Mouse (Mus musculus): Measurements from ENCODE around the gene Samhd1. TPM values are rescaled to one million over a fixed set of nuclear protein-coding genes. Genes with fewer than 3 reads are reported as not detected.

Gene Samhd1
- 49.9 and 57.1 TPM in 2 replicates for polyA plus RNA-seq (2012; rRNA removed)

DNA sequence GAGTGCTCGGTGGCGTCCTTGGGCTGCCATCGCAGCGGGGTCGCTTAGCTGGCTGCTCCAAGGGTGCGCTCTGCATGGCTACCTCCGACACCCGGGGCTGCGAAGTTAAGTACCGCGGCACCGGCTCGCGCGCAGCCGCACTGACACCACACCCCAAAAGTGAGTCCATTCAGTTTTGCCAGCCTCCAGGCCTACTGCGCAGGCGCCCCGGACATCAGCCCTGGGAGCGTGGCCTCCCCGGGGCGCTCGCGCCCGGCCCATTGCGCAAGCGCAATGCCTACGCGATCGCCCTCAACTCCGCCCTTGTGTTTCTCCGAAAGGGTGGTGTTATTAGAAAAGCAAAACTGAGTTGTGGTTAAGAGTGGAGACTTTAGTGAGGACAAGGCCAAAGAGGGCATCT lies at the start of gene Samhd1:
Gene Samhd1, minus strand, starts transcription at position 252 of the 400 bp plus-strand sequence.
- 0 out of 2 replicates have a peak, but pooled peaks have one; percentile 26 for TF ChIP-seq POLR2A (IDR thresholded peaks at IDR 0.05; ENCODE audit: control insufficient read depth, extremely low read depth, insufficient read depth, low read length, poor library complexity)
- TF ChIP-seq CTCF (IDR thresholded peaks at IDR 0.05; ENCODE audit: borderline replicate concordance, control insufficient read depth, extremely low read depth, insufficient read depth, low read length, poor library complexity) = no peak
- Histone ChIP-seq H3K4me3 (ENCODE audit: control insufficient read depth, insufficient read depth, low read length) (peak within 1 kb of the TSS; percentile 44), H3K36me3 (ENCODE audit: control insufficient read depth, insufficient read depth, low read length) (no peaks in the 10 kb centered on the region), H3K27ac (ENCODE audit: control insufficient read depth, insufficient read depth, low read length) (peak within 1 kb of the TSS; percentile 32; the same call in 1 of the 2 replicates), H3K27me3 (ENCODE audit: control insufficient read depth, insufficient read depth, low read length) (no peaks in the 10 kb centered on the region; the same call in 1 of the 2 replicates), H3K4me1 (replicated peaks; ENCODE audit: control insufficient read depth, insufficient read depth, low read length) (peaks cover 5% of the 10 kb centered on the region)
- WGBS = under 1% methylated on average over 32 of the region's 32 CpGs
- peak; percentile 66 for DNase-seq

DNA sequence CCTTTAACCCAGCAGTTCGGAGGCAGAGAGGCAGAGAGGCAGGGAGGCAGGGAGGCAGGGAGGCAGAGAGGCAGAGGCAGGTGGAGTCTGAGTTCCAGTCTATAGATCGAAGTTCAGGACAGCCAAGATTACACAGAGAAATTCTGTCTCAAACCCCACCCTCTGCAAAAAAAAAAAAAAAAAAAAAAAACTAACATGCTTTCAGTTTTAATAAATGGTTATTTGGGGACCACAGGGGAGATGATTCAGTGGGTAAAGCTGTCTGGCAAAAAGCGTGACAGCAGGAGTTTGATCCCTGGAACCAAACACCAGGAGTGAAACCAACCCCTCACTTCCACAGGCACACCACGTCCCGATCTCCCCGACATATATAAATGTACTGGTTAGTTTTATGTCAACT lies 43.1 kb upstream of the Samhd1 start:
- no peaks in the 10 kb centered on the region for H3K27me3 ChIP-seq (ENCODE audit: control insufficient read depth, insufficient read depth, low read length)
- WGBS = 94% methylated on average over 6 of the region's 6 CpGs
- TF ChIP-seq POLR2A (IDR thresholded peaks at IDR 0.05; ENCODE audit: control insufficient read depth, extremely low read depth, insufficient read depth, low read length, poor library complexity) (no peak), CTCF (IDR thresholded peaks at IDR 0.05; ENCODE audit: borderline replicate concordance, control insufficient read depth, extremely low read depth, insufficient read depth, low read length, poor library complexity) (no peak)
- no peaks in the 10 kb centered on the region for H3K4me1 ChIP-seq (replicated peaks; ENCODE audit: control insufficient read depth, insufficient read depth, low read length)
- DNase-seq = no peak
- H3K36me3 ChIP-seq (ENCODE audit: control insufficient read depth, insufficient read depth, low read length) = peaks cover 46% of the 10 kb centered on the region
- H3K4me3 ChIP-seq (ENCODE audit: control insufficient read depth, insufficient read depth, low read length) = no peak overlapping the region
- H3K27ac ChIP-seq (ENCODE audit: control insufficient read depth, insufficient read depth, low read length) = no peak overlapping the region

DNA sequence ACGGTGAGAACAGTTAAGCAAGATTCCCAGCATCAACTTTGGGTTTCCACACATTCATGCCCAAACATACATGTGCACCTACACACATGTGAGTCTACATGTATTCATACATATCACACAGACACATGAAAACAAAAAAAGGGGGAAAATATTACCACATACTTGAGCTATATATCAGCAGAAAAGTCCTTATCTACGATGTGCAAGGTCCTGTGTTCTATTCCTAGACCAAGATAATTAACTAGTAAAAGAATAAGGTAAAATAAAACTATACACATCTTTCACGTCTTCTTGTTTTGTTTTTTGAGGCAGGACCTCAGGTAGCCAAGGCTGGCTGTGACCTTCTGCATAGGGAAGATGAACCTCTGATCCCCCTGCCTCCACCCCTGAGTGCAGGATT lies 41.2 kb upstream of the Samhd1 start:
- H3K4me1 ChIP-seq (replicated peaks; ENCODE audit: control insufficient read depth, insufficient read depth, low read length) = no peaks in the 10 kb centered on the region
- 97% methylated on average over 3 of the region's 3 CpGs for WGBS
- no peak overlapping the region for H3K27ac ChIP-seq (ENCODE audit: control insufficient read depth, insufficient read depth, low read length)
- no peak overlapping the region for H3K4me3 ChIP-seq (ENCODE audit: control insufficient read depth, insufficient read depth, low read length)
- H3K36me3 ChIP-seq (ENCODE audit: control insufficient read depth, insufficient read depth, low read length) = peaks cover 56% of the 10 kb centered on the region
- DNase-seq = no peak
- TF ChIP-seq POLR2A (IDR thresholded peaks at IDR 0.05; ENCODE audit: control insufficient read depth, extremely low read depth, insufficient read depth, low read length, poor library complexity) (no peak), CTCF (IDR thresholded peaks at IDR 0.05; ENCODE audit: borderline replicate concordance, control insufficient read depth, extremely low read depth, insufficient read depth, low read length, poor library complexity) (no peak)
- no peaks in the 10 kb centered on the region for H3K27me3 ChIP-seq (ENCODE audit: control insufficient read depth, insufficient read depth, low read length)

DNA sequence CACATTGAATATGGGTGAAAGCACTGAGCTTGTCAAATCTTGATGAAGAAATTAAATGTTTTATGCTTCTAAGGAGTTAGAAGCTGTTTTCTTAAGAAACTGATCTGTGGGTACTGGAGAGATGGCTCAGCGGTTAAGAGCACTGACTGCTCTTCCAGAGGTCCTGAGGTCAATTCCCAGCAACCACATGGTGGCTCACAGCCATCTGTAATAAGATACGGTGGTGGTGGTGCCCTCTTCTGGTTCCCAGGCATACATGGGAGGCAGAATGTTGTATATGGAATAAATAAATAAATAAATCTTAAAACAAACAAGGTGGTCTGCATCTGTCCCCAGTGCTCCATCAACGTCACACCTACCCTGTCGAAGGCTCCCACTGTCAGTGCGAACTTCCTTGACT lies 39.4 kb upstream of the Samhd1 start:
- peaks cover 46% of the 10 kb centered on the region for H3K36me3 ChIP-seq (ENCODE audit: control insufficient read depth, insufficient read depth, low read length)
- H3K4me3 ChIP-seq (ENCODE audit: control insufficient read depth, insufficient read depth, low read length) = no peak overlapping the region
- no peaks in the 10 kb centered on the region for H3K27me3 ChIP-seq (ENCODE audit: control insufficient read depth, insufficient read depth, low read length)
- H3K27ac ChIP-seq (ENCODE audit: control insufficient read depth, insufficient read depth, low read length) = no peak overlapping the region
- TF ChIP-seq POLR2A (IDR thresholded peaks at IDR 0.05; ENCODE audit: control insufficient read depth, extremely low read depth, insufficient read depth, low read length, poor library complexity) (no peak), CTCF (IDR thresholded peaks at IDR 0.05; ENCODE audit: borderline replicate concordance, control insufficient read depth, extremely low read depth, insufficient read depth, low read length, poor library complexity) (no peak)
- no peaks in the 10 kb centered on the region for H3K4me1 ChIP-seq (replicated peaks; ENCODE audit: control insufficient read depth, insufficient read depth, low read length)
- DNase-seq = no peak
- 94% methylated on average over 5 of the region's 5 CpGs for WGBS

DNA sequence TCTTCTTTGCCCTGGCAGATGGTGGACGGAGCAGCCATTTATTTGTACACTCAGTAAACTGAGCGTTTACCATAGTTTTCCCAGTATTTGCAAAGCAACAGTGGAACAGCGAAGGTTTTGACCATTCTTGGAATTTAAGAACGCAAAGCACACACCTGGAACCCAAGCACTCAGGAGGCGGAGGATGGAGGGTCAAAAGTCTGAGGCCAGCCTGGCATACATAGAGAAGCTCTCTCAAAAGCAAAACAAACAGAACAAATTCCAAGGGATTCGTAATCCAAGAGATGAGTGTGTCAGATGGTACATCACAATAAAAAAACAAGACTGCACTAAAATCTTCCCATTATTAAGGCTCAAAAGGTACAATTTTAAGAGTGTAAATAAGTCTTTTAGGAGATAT lies 38.5 kb upstream of the Samhd1 start:
- H3K27me3 ChIP-seq (ENCODE audit: control insufficient read depth, insufficient read depth, low read length) = no peaks in the 10 kb centered on the region
- peaks cover 46% of the 10 kb centered on the region for H3K36me3 ChIP-seq (ENCODE audit: control insufficient read depth, insufficient read depth, low read length)
- DNase-seq = no peak
- 97% methylated on average over 6 of the region's 6 CpGs for WGBS
- no peaks in the 10 kb centered on the region for H3K4me1 ChIP-seq (replicated peaks; ENCODE audit: control insufficient read depth, insufficient read depth, low read length)
- H3K4me3 ChIP-seq (ENCODE audit: control insufficient read depth, insufficient read depth, low read length) = no peak overlapping the region
- H3K27ac ChIP-seq (ENCODE audit: control insufficient read depth, insufficient read depth, low read length) = no peak overlapping the region
- TF ChIP-seq CTCF (IDR thresholded peaks at IDR 0.05; ENCODE audit: borderline replicate concordance, control insufficient read depth, extremely low read depth, insufficient read depth, low read length, poor library complexity) = no peak
- no peak for TF ChIP-seq POLR2A (IDR thresholded peaks at IDR 0.05; ENCODE audit: control insufficient read depth, extremely low read depth, insufficient read depth, low read length, poor library complexity)

DNA sequence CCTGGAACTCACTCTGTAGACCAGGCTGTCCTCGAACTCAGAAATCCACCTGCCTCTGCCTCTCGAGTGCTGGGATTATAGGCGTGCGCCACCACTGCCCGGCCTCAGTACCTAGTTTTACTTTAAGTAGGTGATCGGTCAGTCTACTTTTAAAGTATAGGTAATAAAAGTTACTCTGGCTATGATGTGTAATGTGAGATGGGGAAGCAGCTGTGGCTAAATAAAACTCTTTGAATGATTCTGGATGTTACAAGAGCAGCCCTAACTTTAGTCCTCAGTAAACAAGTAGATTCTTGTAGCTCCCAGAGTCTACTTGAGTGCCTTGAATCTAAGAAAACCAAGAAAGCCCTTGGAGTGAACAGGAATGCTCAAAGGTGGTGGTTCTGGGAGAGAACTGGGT lies 37.9 kb upstream of the Samhd1 start:
- no peak for DNase-seq
- Histone ChIP-seq H3K4me1 (replicated peaks; ENCODE audit: control insufficient read depth, insufficient read depth, low read length) (no peaks in the 10 kb centered on the region), H3K36me3 (ENCODE audit: control insufficient read depth, insufficient read depth, low read length) (peaks cover 46% of the 10 kb centered on the region), H3K4me3 (ENCODE audit: control insufficient read depth, insufficient read depth, low read length) (no peak overlapping the region), H3K27me3 (ENCODE audit: control insufficient read depth, insufficient read depth, low read length) (no peaks in the 10 kb centered on the region), H3K27ac (ENCODE audit: control insufficient read depth, insufficient read depth, low read length) (no peak overlapping the region)
- 96% methylated on average over 6 of the region's 6 CpGs for WGBS
- TF ChIP-seq POLR2A (IDR thresholded peaks at IDR 0.05; ENCODE audit: control insufficient read depth, extremely low read depth, insufficient read depth, low read length, poor library complexity) (no peak), CTCF (IDR thresholded peaks at IDR 0.05; ENCODE audit: borderline replicate concordance, control insufficient read depth, extremely low read depth, insufficient read depth, low read length, poor library complexity) (no peak)

DNA sequence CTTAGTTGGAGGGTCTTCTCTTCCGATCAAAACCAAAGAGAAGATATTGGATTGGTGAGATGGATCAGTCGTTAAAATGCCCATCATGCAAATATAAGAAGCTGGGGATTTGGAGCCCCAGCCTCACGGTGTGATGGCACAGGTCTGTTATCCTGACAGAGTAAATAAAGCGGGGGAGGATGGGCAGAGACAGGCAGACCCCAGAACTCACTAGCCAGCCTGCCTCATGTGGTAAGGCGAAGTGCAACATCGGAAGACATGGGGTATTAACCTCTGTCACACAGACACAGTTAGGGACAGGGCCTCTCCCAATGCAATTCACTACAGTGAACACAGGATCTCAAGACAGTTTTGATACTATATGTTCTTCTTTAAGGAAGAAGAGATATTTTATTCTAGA lies 35.6 kb upstream of the Samhd1 start:
- TF ChIP-seq POLR2A (IDR thresholded peaks at IDR 0.05; ENCODE audit: control insufficient read depth, extremely low read depth, insufficient read depth, low read length, poor library complexity) = no peak
- TF ChIP-seq CTCF (IDR thresholded peaks at IDR 0.05; ENCODE audit: borderline replicate concordance, control insufficient read depth, extremely low read depth, insufficient read depth, low read length, poor library complexity) = no peak
- H3K36me3 ChIP-seq (ENCODE audit: control insufficient read depth, insufficient read depth, low read length) = peaks cover 45% of the 10 kb centered on the region
- WGBS = 96% methylated on average over 6 of the region's 6 CpGs
- no peaks in the 10 kb centered on the region for H3K27me3 ChIP-seq (ENCODE audit: control insufficient read depth, insufficient read depth, low read length)
- no peaks in the 10 kb centered on the region for H3K4me1 ChIP-seq (replicated peaks; ENCODE audit: control insufficient read depth, insufficient read depth, low read length)
- DNase-seq = no peak
- H3K27ac ChIP-seq (ENCODE audit: control insufficient read depth, insufficient read depth, low read length) = no peak overlapping the region
- no peak overlapping the region for H3K4me3 ChIP-seq (ENCODE audit: control insufficient read depth, insufficient read depth, low read length)

Measured in thymus, adult 2 months (tissue).